Mouse (Mus musculus) lung, postnatal 0 days (tissue): ENCODE measurements at regions not wholly inside any gene's neighbourhood (a gene's known extent, or its start where the extent isn't known, plus 50 kb on each side); places are given as distances from the start of the nearest gene placed in this dataset.

Source experiments
- ATAC-seq: fragments of 200-750 bp; cut with Nextera tagmentation; 2 replicates; pipeline ENCODE4 v1.8.0; 2017; ENCODE audit warnings: moderate library complexity
- DNase-seq: peaks from one replicate; pipeline ENCODE4 v3.0.0-alpha.2; 2016; ENCODE audit warnings: low spot score
- H3K27ac ChIP-seq: fragments of 300-500 bp; sonication (generic); 2 replicates; pipeline ENCODE4 v1.5.1; 2014; ENCODE audit warnings: antibody characterized with exemption, mild to moderate bottlenecking, low read length, mixed read lengths
- H3K27me3 ChIP-seq: fragments of 300-500 bp; sonication (generic); replicated peaks from 2 replicates; pipeline ENCODE4 v1.6.1; 2014; ENCODE audit warnings: low read length, mixed read lengths; ENCODE audit not compliant: insufficient read depth
- H3K36me3 ChIP-seq: fragments of 300-500 bp; sonication (generic); 2 replicates; pipeline ENCODE4 v1.6.1; 2014; ENCODE audit warnings: low read length, mixed read lengths; ENCODE audit not compliant: insufficient read depth
- H3K4me1 ChIP-seq: fragments of 300-500 bp; sonication (generic); 2 replicates; pipeline ENCODE4 v1.6.1; 2014; ENCODE audit warnings: antibody characterized with exemption, low read depth, low read length, mixed read lengths; ENCODE audit not compliant: insufficient read depth
- H3K4me2 ChIP-seq: fragments of 300-500 bp; sonication (generic); replicated peaks from 2 replicates; pipeline ENCODE4 v1.6.1; 2014; ENCODE audit warnings: low read depth, mild to moderate bottlenecking, low read length, moderate library complexity, mixed read lengths
- H3K4me3 ChIP-seq: fragments of 300-500 bp; sonication (generic); 2 replicates; pipeline ENCODE4 v1.5.1; 2014; ENCODE audit warnings: low read depth, low read length
- H3K9ac ChIP-seq: fragments of 300-500 bp; sonication (generic); replicated peaks from 2 replicates; pipeline ENCODE4 v1.6.1; 2014; ENCODE audit warnings: low read depth, mild to moderate bottlenecking
- H3K9me3 ChIP-seq: fragments of 300-500 bp; sonication (generic); 2 replicates; pipeline ENCODE4 v1.6.1; 2016; ENCODE audit warnings: low read length, mixed read lengths
- CTCF ChIP-seq: IDR thresholded peaks from 2 replicates; pipeline ENCODE4 v1.5.1; 2016; ENCODE audit warnings: antibody characterized with exemption, mild to moderate bottlenecking
- EP300 ChIP-seq: IDR thresholded peaks from 2 replicates; pipeline ENCODE4 v1.6.1; 2016; ENCODE audit warnings: antibody characterized with exemption, mild to moderate bottlenecking, control low read depth
- WGBS: fragments of 180-500 bp; shearing (Covaris S2); extraction: QIAGEN DNeasy Blood & Tissue Kit; methylation state at CpG from one replicate; pipeline ENCODE4 v1.1.7; 2014; 5-methylcytosine and 5-hydroxymethylcytosine counted together

DNA sequence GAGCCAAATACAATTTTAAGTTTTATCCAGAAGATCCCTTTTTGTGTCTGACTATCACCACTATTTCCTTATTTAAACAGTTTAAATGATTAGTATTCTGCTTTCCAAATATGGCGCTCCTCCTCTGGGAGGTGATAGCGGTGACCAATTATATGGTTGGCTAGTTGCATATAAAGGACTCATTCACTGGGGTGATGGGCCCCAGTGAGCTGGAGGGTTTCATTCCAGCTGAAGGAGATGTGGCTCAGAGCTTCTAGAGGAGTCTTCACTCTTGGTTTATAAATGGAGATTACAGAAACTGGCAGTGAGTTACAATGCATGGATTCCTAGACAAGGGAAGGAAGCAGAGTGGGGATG, 50.7 kb upstream of the Gm7361 start:
- H3K36me3 ChIP-seq, result no peaks in the 10 kb centered on the region
- H3K27ac ChIP-seq, result no peak overlapping the region
- no peaks in the 10 kb centered on the region for H3K27me3 ChIP-seq
- H3K9ac ChIP-seq, result no peak overlapping the region
- H3K4me1 ChIP-seq, result no peaks in the 10 kb centered on the region
- no peaks in the 10 kb centered on the region for H3K9me3 ChIP-seq
- TF ChIP-seq EP300 (no peak), CTCF (no peak)
- no peak for DNase-seq
- WGBS, result 91% methylated on average over 2 of the region's 2 CpGs
- no peak overlapping the region for H3K4me2 ChIP-seq
- ATAC-seq, result no peak
- no peak overlapping the region for H3K4me3 ChIP-seq

DNA sequence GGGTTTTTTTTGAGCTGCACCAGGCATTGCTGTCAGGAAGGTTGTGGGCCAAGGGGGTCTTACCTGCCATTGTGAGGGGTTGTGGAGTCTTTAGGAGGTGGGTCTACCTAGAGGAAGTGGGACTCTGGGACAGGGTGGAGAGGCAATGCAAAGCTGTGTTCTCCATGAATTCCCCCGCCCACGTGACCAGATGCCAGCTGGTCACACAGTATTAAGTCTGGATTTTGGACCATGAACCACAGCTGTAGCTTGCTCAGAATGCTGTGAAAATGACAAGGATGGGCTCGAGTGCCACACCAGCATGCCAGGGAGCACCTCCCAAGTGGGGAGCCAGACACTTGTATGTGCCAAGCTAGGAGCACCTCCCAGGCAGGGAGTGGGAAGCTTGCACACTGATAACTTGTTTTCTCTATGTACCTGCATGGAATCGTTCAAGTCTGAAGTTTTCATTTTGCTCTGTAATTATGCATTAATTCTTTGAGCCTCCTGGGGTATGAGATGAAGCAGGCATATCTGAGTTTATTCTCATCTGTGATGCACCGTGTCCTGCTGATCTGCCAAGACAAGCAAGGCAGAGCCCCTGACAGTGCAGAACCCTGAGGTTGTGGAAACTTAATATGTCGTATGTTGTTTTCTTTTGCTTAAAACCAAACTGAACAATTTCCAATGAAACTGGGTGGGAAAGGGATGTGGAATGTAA, 51.3 kb upstream of the Gm7361 start:
- DNase-seq (no peak), ATAC-seq (no peak)
- no peak overlapping the region for H3K4me2 ChIP-seq
- no peaks in the 10 kb centered on the region for H3K27me3 ChIP-seq
- no peak for TF ChIP-seq CTCF
- TF ChIP-seq EP300, result no peak
- no peak overlapping the region for H3K9ac ChIP-seq
- H3K4me3 ChIP-seq, result no peak overlapping the region
- H3K27ac ChIP-seq, result no peak overlapping the region
- no peaks in the 10 kb centered on the region for H3K4me1 ChIP-seq
- H3K36me3 ChIP-seq, result no peaks in the 10 kb centered on the region
- no peaks in the 10 kb centered on the region for H3K9me3 ChIP-seq
- 81% methylated on average over 6 of the region's 6 CpGs for WGBS

DNA sequence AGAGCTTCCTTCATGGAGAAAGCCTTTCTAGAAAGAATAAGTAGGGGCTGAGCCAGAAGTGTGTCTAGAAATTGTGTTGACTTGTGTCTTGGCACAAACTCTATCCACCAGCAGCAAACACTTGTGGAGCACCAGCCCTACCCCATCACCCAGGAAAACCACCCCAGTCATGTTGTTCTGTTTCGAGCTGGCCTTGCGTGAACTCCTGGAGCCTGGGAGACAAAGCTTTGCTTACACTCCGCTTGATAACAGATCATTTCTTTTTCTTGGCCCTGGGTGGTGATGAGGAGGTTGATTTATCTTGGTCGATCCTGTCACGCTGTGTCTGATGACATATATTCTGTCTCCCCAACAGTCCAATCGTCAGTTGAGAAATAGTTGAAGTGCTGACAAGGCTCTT, 55.0 kb upstream of the Gm7361 start:
- DNase-seq, result no peak

GRCm38 (mm10) chr5:26189377-26189776, 68.1 kb upstream of the Gm7361 start:
- no peak for ATAC-seq
- Histone ChIP-seq H3K4me3 (no peak overlapping the region), H3K4me1 (no peaks in the 10 kb centered on the region), H3K4me2 (no peak overlapping the region), H3K27ac (no peak overlapping the region), H3K27me3 (no peaks in the 10 kb centered on the region), H3K9me3 (no peaks in the 10 kb centered on the region), H3K9ac (no peak overlapping the region), H3K36me3 (no peaks in the 10 kb centered on the region)
- TF ChIP-seq EP300 (no peak), CTCF (peak; percentile 26; the same call in 1 of the 2 replicates)
- DNase-seq, result no peak
- WGBS, result 8% methylated on average over 5 of the region's 5 CpGs

More for the DNA sequence above, 55.0 kb upstream of the Gm7361 start:
- Histone ChIP-seq H3K9ac (no peak overlapping the region), H3K27ac (no peak overlapping the region), H3K9me3 (no peaks in the 10 kb centered on the region), H3K4me3 (no peak overlapping the region), H3K36me3 (no peaks in the 10 kb centered on the region), H3K4me2 (no peak overlapping the region), H3K27me3 (no peaks in the 10 kb centered on the region), H3K4me1 (no peaks in the 10 kb centered on the region)
- WGBS, result 53% methylated on average over 6 of the region's 6 CpGs
- ATAC-seq, result no peak
- no peak for TF ChIP-seq EP300
- TF ChIP-seq CTCF, result no peak

- no peaks in the 10 kb centered on the region for H3K36me3 ChIP-seq
- no peaks in the 10 kb centered on the region for H3K4me1 ChIP-seq
- H3K27ac ChIP-seq, result no peak overlapping the region
- no peak overlapping the region for H3K4me2 ChIP-seq
- TF ChIP-seq CTCF (no peak), EP300 (no peak)
- WGBS, result 32% methylated on average over 8 of the region's 8 CpGs
- H3K9me3 ChIP-seq, result no peaks in the 10 kb centered on the region
- no peak overlapping the region for H3K9ac ChIP-seq
- no peak overlapping the region for H3K4me3 ChIP-seq
- no peak for ATAC-seq
- H3K27me3 ChIP-seq, result no peaks in the 10 kb centered on the region
- DNase-seq, result no peak
These were observed 66.0 kb upstream of the Gm10220 start for GRCm38 (mm10) chr5:26187212-26187611.

DNA sequence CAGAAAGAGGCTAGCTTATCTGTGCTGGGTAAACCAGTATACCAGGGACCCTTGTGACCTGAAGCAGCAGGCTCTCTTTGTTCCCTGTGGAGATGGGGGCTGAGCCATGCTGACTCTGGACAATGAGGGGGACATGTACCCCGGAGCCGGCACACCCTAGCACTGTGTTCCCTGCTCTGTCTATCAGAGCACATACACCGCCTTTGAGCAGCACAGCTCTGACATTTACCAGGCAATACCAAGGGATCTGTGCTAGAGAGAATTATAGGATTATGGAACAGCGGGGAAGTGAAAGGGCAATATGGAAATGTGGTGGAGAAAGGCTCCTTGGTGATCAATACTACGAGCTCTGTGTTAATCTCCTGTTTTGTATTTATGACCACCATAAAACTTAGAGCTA, 64.2 kb upstream of the Gm10220 start:
- Histone ChIP-seq H3K4me1 (no peaks in the 10 kb centered on the region), H3K4me3 (no peak overlapping the region), H3K4me2 (no peak overlapping the region), H3K9ac (no peak overlapping the region), H3K36me3 (no peaks in the 10 kb centered on the region), H3K27ac (no peak overlapping the region), H3K9me3 (no peaks in the 10 kb centered on the region), H3K27me3 (no peaks in the 10 kb centered on the region)
- ATAC-seq, result no peak
- no peak for DNase-seq
- 34% methylated on average over 5 of the region's 5 CpGs for WGBS
- TF ChIP-seq CTCF, result no peak
- TF ChIP-seq EP300, result no peak

DNA sequence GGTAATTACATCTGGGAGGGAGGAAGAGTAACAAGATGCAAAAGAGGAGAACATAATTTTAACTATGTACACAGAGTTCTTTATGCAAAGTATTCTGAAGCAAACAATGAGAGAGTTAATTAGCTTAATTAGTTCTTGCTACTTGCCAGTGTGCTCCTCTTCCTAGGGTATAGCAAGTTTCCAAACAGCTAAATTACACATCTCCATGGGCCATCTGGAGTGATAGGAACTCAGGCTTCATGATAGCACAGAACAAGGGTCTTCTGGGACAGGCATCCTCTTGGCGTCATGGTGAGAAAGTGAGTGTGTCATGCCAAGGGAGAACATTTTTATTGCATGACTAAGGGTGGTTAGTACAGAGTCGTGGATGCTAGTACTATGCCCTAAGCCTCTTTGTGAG, 54.8 kb upstream of the Gm10220 start:
- no peak for ATAC-seq

More for the DNA sequence above, 54.8 kb upstream of the Gm10220 start:
- no peaks in the 10 kb centered on the region for H3K36me3 ChIP-seq
- TF ChIP-seq EP300, result no peak
- TF ChIP-seq CTCF, result no peak
- H3K4me2 ChIP-seq, result no peak overlapping the region
- 73% methylated on average over 2 of the region's 2 CpGs for WGBS
- no peak overlapping the region for H3K4me3 ChIP-seq
- H3K9me3 ChIP-seq, result no peaks in the 10 kb centered on the region
- no peaks in the 10 kb centered on the region for H3K4me1 ChIP-seq
- no peak overlapping the region for H3K9ac ChIP-seq
- no peaks in the 10 kb centered on the region for H3K27me3 ChIP-seq
- no peak overlapping the region for H3K27ac ChIP-seq
- DNase-seq, result no peak
